Mouse (Mus musculus): ENCODE results near the gene Rbms2. TPM values are rescaled to one million over a fixed set of nuclear protein-coding genes. Genes with fewer than 3 reads are reported as not detected.
"Not testable (repeated sequence)": the region's sequence is repeated elsewhere in the genome, so short reads cannot be mapped to it uniquely, and the experiment has no call there.

Gene Rbms2
- polyA plus RNA-seq, 1 experiment: 76.2 TPM

DNA sequence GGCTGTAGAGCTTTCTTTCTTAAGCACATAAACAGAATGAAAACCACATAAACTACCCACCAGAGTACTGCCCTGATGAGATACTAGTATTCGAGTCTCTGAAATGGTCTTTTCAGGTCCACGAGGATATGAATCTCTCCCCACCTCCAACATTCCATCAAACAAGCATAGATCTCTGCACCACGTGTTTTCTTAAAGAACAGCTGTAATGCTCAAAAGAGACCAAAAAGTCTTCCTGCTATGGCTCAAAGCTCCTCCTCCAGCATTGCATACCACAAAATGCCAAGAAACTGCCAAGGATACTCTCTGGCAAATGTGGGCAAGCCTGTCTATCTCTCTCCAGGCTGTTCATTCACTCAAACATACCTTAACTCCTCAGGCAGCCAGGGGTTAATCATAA lies 4.8 kb downstream of the Rbms2 start:
- H3K27me3 ChIP-seq (ENCODE audit: control insufficient read depth, insufficient read depth, low read length): no peaks in the 10 kb centered on the region
- peaks cover 6% of the 10 kb centered on the region for H3K4me1 ChIP-seq (replicated peaks; ENCODE audit: control insufficient read depth, insufficient read depth, low read length)
- TF ChIP-seq POLR2A (IDR thresholded peaks at IDR 0.05; ENCODE audit: control insufficient read depth, extremely low read depth, insufficient read depth, low read length, poor library complexity) (no peak), CTCF (IDR thresholded peaks at IDR 0.05; ENCODE audit: borderline replicate concordance, control insufficient read depth, extremely low read depth, insufficient read depth, low read length, poor library complexity) (no peak)
- H3K4me3 ChIP-seq (ENCODE audit: control insufficient read depth, insufficient read depth, low read length): no peak overlapping the region
- no peak for DNase-seq
- no peaks in the 10 kb centered on the region for H3K36me3 ChIP-seq (ENCODE audit: control insufficient read depth, insufficient read depth, low read length)
- H3K27ac ChIP-seq (ENCODE audit: control insufficient read depth, insufficient read depth, low read length): no peak overlapping the region
- WGBS: 7% methylated on average over 3 of the region's 3 CpGs

GRCm38 (mm10) chr10:128171348-128171747 lies 8.7 kb downstream of the Rbms2 start:
- not testable (repeated sequence) for H3K27ac ChIP-seq (ENCODE audit: control insufficient read depth, insufficient read depth, low read length); H3K27me3 ChIP-seq (ENCODE audit: control insufficient read depth, insufficient read depth, low read length); H3K36me3 ChIP-seq (ENCODE audit: control insufficient read depth, insufficient read depth, low read length); H3K4me1 ChIP-seq (replicated peaks; ENCODE audit: control insufficient read depth, insufficient read depth, low read length); DNase-seq; H3K4me3 ChIP-seq (ENCODE audit: control insufficient read depth, insufficient read depth, low read length)
- WGBS: 94% methylated on average over 10 of the region's 10 CpGs

DNA sequence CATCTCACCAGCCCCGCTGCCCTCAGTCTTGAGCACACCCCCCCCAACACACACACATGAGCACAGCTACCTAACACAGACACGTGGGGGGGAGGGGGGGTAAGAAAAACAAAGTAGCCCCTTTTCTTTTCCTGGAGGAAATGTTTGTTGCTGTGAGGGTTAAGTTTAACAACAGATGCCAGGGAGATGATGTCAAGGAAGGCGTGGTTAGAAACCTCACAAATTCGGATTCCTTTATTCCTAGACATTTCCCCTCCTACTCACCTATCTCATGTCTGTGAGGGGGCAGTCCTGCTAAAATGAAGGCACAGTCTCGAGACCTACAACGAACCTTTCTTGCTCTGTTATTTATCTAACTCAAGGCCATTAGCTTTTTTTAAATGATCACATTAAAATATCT lies 13.0 kb downstream of the Rbms2 start:
- H3K4me1 ChIP-seq (replicated peaks; ENCODE audit: control insufficient read depth, insufficient read depth, low read length): 0 out of 2 replicates have a peak, but pooled peaks cover 3% of the 10 kb centered on the region
- no peak overlapping the region for H3K27ac ChIP-seq (ENCODE audit: control insufficient read depth, insufficient read depth, low read length)
- WGBS: 63% methylated on average over 6 of the region's 6 CpGs

DNA sequence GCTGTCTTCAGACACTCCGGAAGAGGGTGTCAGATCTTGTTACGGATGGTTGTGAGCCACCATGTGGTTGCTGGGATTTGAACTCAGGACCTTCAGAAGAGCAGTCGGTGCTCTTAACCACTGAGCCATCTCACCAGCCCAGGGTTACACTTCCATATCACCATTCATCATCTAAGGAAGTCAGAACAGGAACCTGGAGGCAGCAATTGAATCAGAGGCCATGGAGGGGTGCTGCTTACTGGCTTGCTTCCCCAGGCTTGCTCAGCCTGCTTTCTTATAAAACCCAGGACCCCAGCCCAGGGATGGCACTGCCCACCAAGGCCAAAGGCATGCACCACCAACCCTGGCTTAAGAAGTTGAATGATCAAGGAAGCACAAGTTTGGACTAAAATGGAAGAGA lies 14.4 kb downstream of the Rbms2 start:
- not testable (repeated sequence) for H3K36me3 ChIP-seq (ENCODE audit: control insufficient read depth, insufficient read depth, low read length); H3K27me3 ChIP-seq (ENCODE audit: control insufficient read depth, insufficient read depth, low read length); H3K4me1 ChIP-seq (replicated peaks; ENCODE audit: control insufficient read depth, insufficient read depth, low read length); DNase-seq; H3K4me3 ChIP-seq (ENCODE audit: control insufficient read depth, insufficient read depth, low read length); H3K27ac ChIP-seq (ENCODE audit: control insufficient read depth, insufficient read depth, low read length)
- WGBS: 97% methylated on average over 3 of the region's 3 CpGs

More for the DNA sequence above, 13.0 kb downstream of the Rbms2 start:
- TF ChIP-seq POLR2A (IDR thresholded peaks at IDR 0.05; ENCODE audit: control insufficient read depth, extremely low read depth, insufficient read depth, low read length, poor library complexity): no peak
- TF ChIP-seq CTCF (IDR thresholded peaks at IDR 0.05; ENCODE audit: borderline replicate concordance, control insufficient read depth, extremely low read depth, insufficient read depth, low read length, poor library complexity): no peak
- Histone ChIP-seq H3K4me3 (ENCODE audit: control insufficient read depth, insufficient read depth, low read length) (no peak overlapping the region), H3K36me3 (ENCODE audit: control insufficient read depth, insufficient read depth, low read length) (no peaks in the 10 kb centered on the region), H3K27me3 (ENCODE audit: control insufficient read depth, insufficient read depth, low read length) (no peaks in the 10 kb centered on the region)
- DNase-seq: no peak

GRCm38 (mm10) chr10:128153978-128154377 lies 26.1 kb downstream of the Rbms2 start:
- Histone ChIP-seq H3K27ac (ENCODE audit: control insufficient read depth, insufficient read depth, low read length) (no peak overlapping the region), H3K4me1 (replicated peaks; ENCODE audit: control insufficient read depth, insufficient read depth, low read length) (no peaks in the 10 kb centered on the region; the same call in 1 of the 2 replicates), H3K4me3 (ENCODE audit: control insufficient read depth, insufficient read depth, low read length) (no peak overlapping the region), H3K36me3 (ENCODE audit: control insufficient read depth, insufficient read depth, low read length) (no peaks in the 10 kb centered on the region), H3K27me3 (ENCODE audit: control insufficient read depth, insufficient read depth, low read length) (no peaks in the 10 kb centered on the region)
- DNase-seq: no peak
- 88% methylated on average over 3 of the region's 3 CpGs for WGBS
- no peak for TF ChIP-seq POLR2A (IDR thresholded peaks at IDR 0.05; ENCODE audit: control insufficient read depth, extremely low read depth, insufficient read depth, low read length, poor library complexity)
- TF ChIP-seq CTCF (IDR thresholded peaks at IDR 0.05; ENCODE audit: borderline replicate concordance, control insufficient read depth, extremely low read depth, insufficient read depth, low read length, poor library complexity): no peak

GRCm38 (mm10) chr10:128150941-128151340 lies 29.2 kb downstream of the Rbms2 start:
- Histone ChIP-seq H3K4me3 (ENCODE audit: control insufficient read depth, insufficient read depth, low read length) (no peak overlapping the region), H3K4me1 (replicated peaks; ENCODE audit: control insufficient read depth, insufficient read depth, low read length) (no peaks in the 10 kb centered on the region; the same call in 1 of the 2 replicates), H3K27me3 (ENCODE audit: control insufficient read depth, insufficient read depth, low read length) (no peaks in the 10 kb centered on the region), H3K27ac (ENCODE audit: control insufficient read depth, insufficient read depth, low read length) (no peak overlapping the region), H3K36me3 (ENCODE audit: control insufficient read depth, insufficient read depth, low read length) (no peaks in the 10 kb centered on the region)
- no peak for DNase-seq
- TF ChIP-seq POLR2A (IDR thresholded peaks at IDR 0.05; ENCODE audit: control insufficient read depth, extremely low read depth, insufficient read depth, low read length, poor library complexity) (no peak), CTCF (IDR thresholded peaks at IDR 0.05; ENCODE audit: borderline replicate concordance, control insufficient read depth, extremely low read depth, insufficient read depth, low read length, poor library complexity) (no peak)
- 93% methylated on average over 14 of the region's 14 CpGs for WGBS

DNA sequence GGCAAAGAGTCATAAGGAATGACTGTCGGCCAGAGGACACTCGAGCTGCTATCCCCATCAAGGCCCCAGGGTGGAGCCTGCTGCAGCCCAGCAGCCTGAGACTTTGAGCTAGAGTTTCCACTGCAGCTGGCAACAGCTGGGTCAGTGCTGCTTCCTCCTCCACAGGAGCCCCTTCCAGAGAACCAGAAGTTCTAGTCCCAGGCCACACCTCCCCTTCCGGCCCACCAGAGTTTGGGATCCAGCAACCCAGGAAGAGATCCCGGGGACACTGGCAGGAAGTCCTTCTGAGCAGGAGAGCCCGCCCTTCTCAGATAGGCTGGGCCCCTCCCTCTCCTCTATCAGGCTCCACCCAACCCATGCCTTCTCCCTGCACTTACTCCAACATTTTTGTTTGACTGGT lies 30.5 kb downstream of the Rbms2 start:
- Histone ChIP-seq H3K27me3 (ENCODE audit: control insufficient read depth, insufficient read depth, low read length) (no peaks in the 10 kb centered on the region), H3K4me3 (ENCODE audit: control insufficient read depth, insufficient read depth, low read length) (no peak overlapping the region), H3K36me3 (ENCODE audit: control insufficient read depth, insufficient read depth, low read length) (no peaks in the 10 kb centered on the region), H3K4me1 (replicated peaks; ENCODE audit: control insufficient read depth, insufficient read depth, low read length) (no peaks in the 10 kb centered on the region; the same call in 1 of the 2 replicates), H3K27ac (ENCODE audit: control insufficient read depth, insufficient read depth, low read length) (no peak overlapping the region)
- DNase-seq: peak; percentile 21
- TF ChIP-seq CTCF (IDR thresholded peaks at IDR 0.05; ENCODE audit: borderline replicate concordance, control insufficient read depth, extremely low read depth, insufficient read depth, low read length, poor library complexity): no peak
- TF ChIP-seq POLR2A (IDR thresholded peaks at IDR 0.05; ENCODE audit: control insufficient read depth, extremely low read depth, insufficient read depth, low read length, poor library complexity): no peak
- WGBS: 18% methylated on average over 5 of the region's 5 CpGs
